Comparison of ENCODE assay signal across 8 mouse cellular contexts in the genomic region with DNA sequence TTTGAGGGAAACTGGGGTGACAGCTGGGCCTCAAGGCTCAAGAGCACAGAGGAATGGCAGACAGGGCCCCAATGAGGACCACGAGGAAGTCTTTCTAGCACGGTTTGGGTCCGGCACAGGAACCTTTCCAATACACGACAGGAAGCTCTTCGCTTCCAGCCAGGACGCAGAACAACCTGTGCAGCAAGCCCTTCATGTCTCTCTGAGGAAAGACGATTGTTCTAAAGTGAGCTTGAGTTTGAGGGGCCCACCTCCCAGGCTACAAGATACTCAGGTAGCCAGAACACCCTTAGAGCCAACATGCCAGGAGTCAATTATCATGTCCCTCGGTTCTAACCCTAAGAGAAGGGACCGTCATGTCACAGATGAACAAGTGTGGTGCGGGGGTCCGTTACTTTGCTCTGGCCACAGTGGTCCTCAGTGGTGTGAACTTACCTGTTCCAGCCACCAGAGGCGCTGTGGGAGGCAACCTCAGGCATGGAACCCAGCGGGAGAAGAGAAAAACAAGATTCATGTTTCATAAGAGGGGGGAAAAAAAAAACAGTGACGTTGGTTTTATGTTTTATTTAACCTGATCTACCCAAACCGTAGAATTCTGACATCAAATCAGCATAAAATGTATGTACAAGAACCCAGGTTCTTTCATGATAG. TPM values are rescaled to one million over a fixed set of nuclear protein-coding genes. Genes with fewer than 3 reads are reported as not detected.
DNase-seq lines count a peak whose midpoint lies in the region; ATAC-seq and TF ChIP-seq lines count a peak whose summit lies in the region.

No protein-coding gene starts in this region.

- TF ChIP-seq POLR2A in olfactory bulb, adult 2 months (IDR thresholded peaks at IDR 0.05; ENCODE audit: insufficient read depth, low read depth, low read length), result no peak

- WGBS in heart, embryonic 13.5 days, result 51% methylated on average over 15 of the region's 15 CpGs
- 56% methylated on average over 15 of the region's 15 CpGs for WGBS in hindbrain, postnatal 0 days
- WGBS in olfactory bulb, adult 2 months, result 62% methylated on average over 15 of the region's 15 CpGs

- ATAC-seq in heart, embryonic 13.5 days (ENCODE audit: extremely low read depth, insufficient number of reproducible peaks, low FRiP score, low TSS enrichment), result no peak
- no peak for ATAC-seq in hindbrain, postnatal 0 days

- H3K4me1 ChIP-seq in heart, embryonic 13.5 days, result peaks cover 67% of the 10 kb centered on the region
- no peaks in the 10 kb centered on the region; the same call in 1 of the 2 replicates for H3K4me1 ChIP-seq in hindbrain, postnatal 0 days (ENCODE audit: insufficient read depth, low read length)
- peaks cover 32% of the 10 kb centered on the region for H3K4me1 ChIP-seq in olfactory bulb, adult 2 months (ENCODE audit: control insufficient read depth, insufficient read depth, low read length)

- H3K4me2 ChIP-seq in heart, embryonic 13.5 days, result no peak overlapping the region
- no peak overlapping the region for H3K4me2 ChIP-seq in hindbrain, postnatal 0 days (ENCODE audit: low read depth, low read length)

- no peaks in the 10 kb centered on the region for H3K9me3 ChIP-seq in heart, embryonic 13.5 days
- no peaks in the 10 kb centered on the region for H3K9me3 ChIP-seq in hindbrain, postnatal 0 days (ENCODE audit: low read length)

- H3K36me3 ChIP-seq in heart, embryonic 13.5 days, result no peaks in the 10 kb centered on the region
- no peaks in the 10 kb centered on the region for H3K36me3 ChIP-seq in hindbrain, postnatal 0 days (ENCODE audit: insufficient read depth, low read length)

- no peak overlapping the region for H3K4me3 ChIP-seq in heart, embryonic 13.5 days
- H3K4me3 ChIP-seq in hindbrain, postnatal 0 days (ENCODE audit: low read length), result no peak overlapping the region
- H3K4me3 ChIP-seq in olfactory bulb, adult 2 months (ENCODE audit: insufficient read depth, low read depth, low read length), result no peak overlapping the region

- no peak overlapping the region for H3K9ac ChIP-seq in heart, embryonic 13.5 days
- H3K9ac ChIP-seq in hindbrain, postnatal 0 days (replicated peaks; ENCODE audit: low read length), result no peak overlapping the region

- no peaks in the 10 kb centered on the region; the same call in 1 of the 2 replicates for H3K27me3 ChIP-seq in heart, embryonic 13.5 days (replicated peaks)
- H3K27me3 ChIP-seq in hindbrain, postnatal 0 days (ENCODE audit: insufficient read depth, low read length), result peaks cover 5% of the 10 kb centered on the region; the same call in 1 of the 2 replicates

- peak overlapping the region; percentile 72 for H3K27ac ChIP-seq in heart, embryonic 13.5 days (replicated peaks)
- no peak overlapping the region for H3K27ac ChIP-seq in hindbrain, postnatal 0 days
- H3K27ac ChIP-seq in olfactory bulb, adult 2 months (ENCODE audit: insufficient read depth, low read depth, low read length), result no peak overlapping the region

- TF ChIP-seq CTCF in hindbrain, postnatal 0 days (IDR thresholded peaks at IDR 0.05; ENCODE audit: low read depth), result peak; percentile 85
- TF ChIP-seq CTCF in olfactory bulb, adult 2 months (IDR thresholded peaks at IDR 0.05; ENCODE audit: insufficient read depth, low read depth, low read length), result peak; percentile 75

- no peak for DNase-seq in heart, adult 8-10 months (ENCODE audit: low spot score)
- DNase-seq in right cerebral cortex, postnatal 4 days, result peak; percentile 61
- no peak for DNase-seq in right cerebral cortex, postnatal 36 days (ENCODE audit: low spot score in 2 of 2)
- DNase-seq in hindbrain, postnatal 0 days (ENCODE audit: low spot score), result peak; percentile 68
- no peak for DNase-seq in ovary, postnatal 10 days (ENCODE audit: low spot score)
- DNase-seq in cerebellum, adult 9-11 months, result no peak

RNA-seq across cellular contexts. Expression of a gene that starts 51.6 kb away (rescaled TPM):
- polyA plus RNA-seq in heart, embryonic 13.5 days (2015; fragmentation: Nextera tagmentation; extraction: Ambion mirVana), result 103 and 130 TPM in 2 replicates
- total RNA-seq in heart, adult 8-10 months (2022), result under 1 TPM in 3 of 4 experiments, not detected in 1; 0.23 to 0.69 (median 0.47) TPM
- 28.8 and 47.7 TPM in 2 replicates for total RNA-seq in hindbrain, postnatal 0 days (2014; rRNA removed)
- 33.0 and 34.6 TPM in 2 replicates for polyA plus RNA-seq in hindbrain, postnatal 0 days (2015; fragmentation: Nextera tagmentation; extraction: Ambion mirVana)
- polyA plus RNA-seq in olfactory bulb, adult 2 months (2012; ENCODE audit: insufficient read depth, insufficient read length, low replicate concordance, missing spikeins), result not detected in 2 replicates

Comparison
In these comparisons a context has a peak if more than half of its experiments do, and no peak if none do; other contexts are left out.
1. DNase-seq: peak in right cerebral cortex, postnatal 4 days (single experiment) and hindbrain, postnatal 0 days (single experiment); none in heart, adult 8-10 months (single experiment), right cerebral cortex, postnatal 36 days (0 of 2), ovary, postnatal 10 days (single experiment) and cerebellum, adult 9-11 months (single experiment).
2. RNA of a gene that starts 51.6 kb away (polyA plus RNA-seq): 103 to 130 TPM in heart, embryonic 13.5 days and 33.0 to 34.6 TPM in hindbrain, postnatal 0 days; not detected in olfactory bulb, adult 2 months; every median in the first group is over 10 times any median in the second.